Mouse (Mus musculus) olfactory bulb, adult 2 months (tissue): ENCODE data around the gene Cenpn.

ENCODE experiments used
- CTCF ChIP-seq: fragments of 200-500 bp; IDR thresholded peaks from 2 replicates; pipeline ENCODE4 v1.5.1; 2012; ENCODE audit warnings: low read depth, mild to moderate bottlenecking, low read length, moderate library complexity; ENCODE audit not compliant: insufficient read depth
- POLR2A ChIP-seq: fragments of 200-500 bp; IDR thresholded peaks from 2 replicates; pipeline ENCODE4 v1.6.1; 2012; ENCODE audit warnings: mild to moderate bottlenecking, low read depth, low read length, moderate library complexity; ENCODE audit not compliant: insufficient read depth

DNA sequence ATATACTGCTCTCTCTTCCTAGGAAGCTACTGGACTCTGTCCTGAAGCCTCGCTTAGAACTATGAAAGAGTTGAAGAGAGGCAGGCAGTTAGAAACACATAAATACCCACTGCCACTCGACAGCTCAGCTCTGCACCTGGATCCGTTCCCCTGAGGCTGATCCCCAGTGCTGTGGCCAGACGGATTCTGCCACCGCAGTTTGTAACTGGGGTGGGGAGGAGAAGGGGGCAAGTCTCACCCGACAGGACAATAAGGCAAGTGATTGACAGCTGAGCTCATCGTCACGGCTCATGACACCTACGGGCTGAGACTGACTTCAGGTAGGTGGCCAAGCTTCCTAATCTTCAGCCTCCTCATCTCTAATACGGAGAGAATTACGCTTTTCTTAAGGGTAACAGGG, 47.9 kb upstream of the Cenpn start:
- TF ChIP-seq POLR2A (no peak), CTCF (no peak)
